Mouse (Mus musculus) limb, embryonic 15.5 days (tissue): ENCODE data around the gene Med19. TPM values are rescaled to one million over a fixed set of nuclear protein-coding genes. Genes with fewer than 3 reads are reported as not detected.
"Not testable (repeated sequence)": the region's sequence is repeated elsewhere in the genome, so short reads cannot be mapped to it uniquely, and the experiment has no call there.

Experiments used
- ATAC-seq: fragments of 200-750 bp; cut with Nextera tagmentation; 2 replicates; pipeline ENCODE4 v1.8.0; 2017; ENCODE audit warnings: low read depth, moderate TSS enrichment; ENCODE audit not compliant: insufficient number of reproducible peaks, low FRiP score, low TSS enrichment
- H3K27ac ChIP-seq: fragments of 300-500 bp; sonication (generic); 2 replicates; pipeline ENCODE4 v1.5.1; 2015; ENCODE audit warnings: moderate library complexity, mild to moderate bottlenecking, inconsistent platforms
- H3K27me3 ChIP-seq: fragments of 300-500 bp; sonication (generic); 2 replicates; pipeline ENCODE4 v1.6.1; 2015; ENCODE audit warnings: inconsistent platforms
- H3K36me3 ChIP-seq: fragments of 300-500 bp; sonication (generic); 2 replicates; pipeline ENCODE4 v1.6.1; 2015; ENCODE audit warnings: inconsistent platforms
- H3K4me1 ChIP-seq: fragments of 300-500 bp; sonication (generic); 2 replicates; pipeline ENCODE4 v1.6.1; 2015; ENCODE audit warnings: inconsistent platforms
- H3K4me2 ChIP-seq: fragments of 300-500 bp; sonication (generic); 2 replicates; pipeline ENCODE4 v1.6.1; 2015; ENCODE audit warnings: mild to moderate bottlenecking, inconsistent platforms
- H3K4me3 ChIP-seq: fragments of 300-500 bp; sonication (generic); 2 replicates; pipeline ENCODE4 v1.5.1; 2015; ENCODE audit warnings: mild to moderate bottlenecking, inconsistent platforms
- H3K9ac ChIP-seq: fragments of 300-500 bp; sonication (generic); 2 replicates; pipeline ENCODE4 v1.6.1; 2015; ENCODE audit warnings: inconsistent platforms
- H3K9me3 ChIP-seq: fragments of 300-500 bp; sonication (generic); 2 replicates; pipeline ENCODE4 v1.6.1; 2016; ENCODE audit warnings: inconsistent platforms
- WGBS: fragments of 180-500 bp; shearing (Covaris S2); methylation state at CpG from one replicate; pipeline ENCODE4 v1.1.7; 2015; 5-methylcytosine and 5-hydroxymethylcytosine counted together
- polyA plus RNA-seq: library from polyadenylated mRNA; unstranded; fragments of >200 nt; fragmentation: Nextera tagmentation; extraction: Ambion mirVana; gene quantifications from 2 replicates; pipeline ENCODE4 v1.2.1, GENCODE M21; 2015

Gene Med19
- polyA plus RNA-seq, 1 experiment from 2014 or later: 27.6 TPM

DNA sequence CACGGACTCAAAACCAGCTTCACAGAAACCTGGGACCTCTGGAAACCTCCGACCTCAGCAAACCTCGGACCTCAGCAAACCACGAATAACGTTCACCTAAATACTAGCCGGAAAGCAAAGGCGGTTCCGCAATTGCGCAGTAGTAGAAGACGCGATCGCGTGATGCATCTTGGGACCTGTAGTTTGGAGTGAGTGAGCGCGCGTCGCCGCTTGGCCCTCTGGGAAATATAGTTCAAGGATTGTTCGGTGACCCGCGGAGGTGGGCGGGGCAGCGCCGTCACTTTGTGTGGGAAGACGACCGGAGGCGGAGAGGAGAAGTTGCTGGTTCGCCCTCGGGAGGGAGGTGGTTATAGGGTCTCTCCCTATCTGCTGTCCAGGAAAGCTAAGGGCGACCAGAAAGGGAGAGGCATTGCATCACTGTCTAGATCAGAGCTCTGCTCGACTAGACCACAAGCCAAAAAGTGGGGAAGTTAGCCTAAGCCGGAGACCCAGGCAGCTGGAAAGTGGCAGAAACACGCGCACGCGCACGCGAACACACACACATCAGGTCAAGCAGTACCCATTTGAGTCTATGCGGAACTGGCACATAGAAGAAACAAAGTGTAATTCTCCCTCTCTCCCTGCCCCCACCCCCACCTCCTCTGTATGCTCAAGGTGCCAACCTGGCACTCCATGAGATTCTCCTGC is 49.1 kb downstream of the Med19 start, which contains the start of gene Clp1:
Gene Clp1, minus strand, starts transcription at position 179 of the 687 bp plus-strand sequence.
- WGBS: 1% methylated on average over 39 of the region's 39 CpGs
- peak; percentile 93 for ATAC-seq
- peak within 1 kb of the TSS; percentile 87 for H3K27ac ChIP-seq

DNA sequence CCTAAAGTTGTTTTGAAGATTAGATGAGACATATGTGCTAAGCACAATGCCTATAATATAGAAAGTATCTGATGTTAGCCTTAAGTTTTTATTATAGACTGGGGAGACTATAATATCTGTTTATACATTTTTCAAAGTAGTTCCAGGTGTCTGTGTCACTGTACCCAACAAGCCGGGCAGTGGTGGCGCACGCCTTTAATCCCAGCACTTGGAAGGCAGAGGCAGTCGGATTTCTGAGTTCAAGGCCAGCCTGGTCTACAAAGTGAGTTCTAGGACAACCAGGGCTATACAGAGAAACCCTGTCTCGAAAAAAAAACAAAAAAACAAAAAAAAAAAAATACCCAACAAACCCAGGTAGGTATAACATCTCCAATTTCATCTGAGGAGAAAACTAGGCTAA is 50.0 kb downstream of the Med19 start:
- not testable (repeated sequence) for H3K27ac ChIP-seq, H3K27me3 ChIP-seq, ATAC-seq, H3K9me3 ChIP-seq, H3K4me3 ChIP-seq, H3K9ac ChIP-seq, H3K4me2 ChIP-seq
- WGBS: 69% methylated on average over 5 of the region's 5 CpGs
- H3K4me1 ChIP-seq: peaks cover 16% of the 10 kb centered on the region
- H3K36me3 ChIP-seq: peaks cover 16% of the 10 kb centered on the region

More for the DNA sequence above, 49.1 kb downstream of the Med19 start, which contains the start of gene Clp1:
- peak within 1 kb of the TSS; percentile 55 for H3K4me3 ChIP-seq
- H3K4me2 ChIP-seq: peak within 1 kb of the TSS; percentile 70
- peaks cover 2% of the 10 kb centered on the region; the same call in 1 of the 2 replicates for H3K27me3 ChIP-seq
- peaks cover 18% of the 10 kb centered on the region for H3K36me3 ChIP-seq
- H3K9ac ChIP-seq: peak within 1 kb of the TSS; percentile 50
- peaks cover 16% of the 10 kb centered on the region for H3K4me1 ChIP-seq
- H3K9me3 ChIP-seq: no peaks in the 10 kb centered on the region

DNA sequence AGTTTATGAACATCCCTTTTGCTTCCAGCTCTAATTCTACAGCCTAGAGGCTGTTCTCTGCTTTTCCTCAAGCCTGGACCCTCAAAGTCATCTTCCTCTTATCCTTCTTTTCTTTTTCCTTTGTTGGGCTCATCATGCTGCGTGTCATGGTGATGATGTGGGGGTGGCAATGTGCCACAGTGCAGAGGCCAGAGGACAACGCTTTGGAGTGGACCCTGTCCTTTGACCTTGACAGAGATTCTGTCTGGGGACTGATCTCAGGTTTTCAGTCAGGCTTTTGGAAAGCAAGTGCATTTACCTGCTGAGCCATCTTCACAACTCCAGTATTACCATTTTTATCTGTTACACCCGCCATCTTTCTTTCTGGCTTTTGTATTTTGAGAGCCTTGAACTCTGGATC is 53.0 kb downstream of the Med19 start:
- no peak overlapping the region for H3K27ac ChIP-seq
- peaks cover 32% of the 10 kb centered on the region for H3K4me1 ChIP-seq
- no peak overlapping the region for H3K9ac ChIP-seq
- no peak overlapping the region for H3K4me3 ChIP-seq
- peaks cover 6% of the 10 kb centered on the region for H3K27me3 ChIP-seq
- no peaks in the 10 kb centered on the region for H3K9me3 ChIP-seq
- H3K36me3 ChIP-seq: no peaks in the 10 kb centered on the region
- ATAC-seq: no peak
- 81% methylated on average over 3 of the region's 3 CpGs for WGBS
- H3K4me2 ChIP-seq: no peak overlapping the region

DNA sequence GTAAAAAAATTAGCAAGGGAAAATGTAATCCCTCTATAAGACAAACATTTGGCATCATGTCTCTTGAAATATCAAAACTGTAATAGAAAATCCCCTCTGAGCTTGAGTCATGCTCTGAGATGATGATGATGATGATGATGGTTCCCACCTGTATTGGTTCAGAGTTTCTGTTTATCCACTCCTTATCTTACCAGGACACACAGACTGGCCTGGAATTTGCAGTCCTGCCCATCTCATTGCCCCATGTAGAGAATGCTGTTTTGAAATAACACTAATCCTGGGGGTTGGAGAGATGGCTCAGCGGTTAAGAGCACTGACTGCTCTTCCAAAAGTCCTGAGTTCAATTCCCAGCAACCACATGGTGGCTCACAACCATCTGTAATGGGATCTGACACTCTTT is 54.2 kb downstream of the Med19 start:
- Histone ChIP-seq H3K27ac (no peak overlapping the region), H3K4me3 (no peak overlapping the region), H3K4me1 (peaks cover 40% of the 10 kb centered on the region), H3K4me2 (no peak overlapping the region), H3K27me3 (peaks cover 12% of the 10 kb centered on the region), H3K9ac (no peak overlapping the region), H3K9me3 (no peaks in the 10 kb centered on the region), H3K36me3 (no peaks in the 10 kb centered on the region)
- WGBS: 75% methylated on average over 1 of the region's 1 CpGs
- ATAC-seq: no peak

DNA sequence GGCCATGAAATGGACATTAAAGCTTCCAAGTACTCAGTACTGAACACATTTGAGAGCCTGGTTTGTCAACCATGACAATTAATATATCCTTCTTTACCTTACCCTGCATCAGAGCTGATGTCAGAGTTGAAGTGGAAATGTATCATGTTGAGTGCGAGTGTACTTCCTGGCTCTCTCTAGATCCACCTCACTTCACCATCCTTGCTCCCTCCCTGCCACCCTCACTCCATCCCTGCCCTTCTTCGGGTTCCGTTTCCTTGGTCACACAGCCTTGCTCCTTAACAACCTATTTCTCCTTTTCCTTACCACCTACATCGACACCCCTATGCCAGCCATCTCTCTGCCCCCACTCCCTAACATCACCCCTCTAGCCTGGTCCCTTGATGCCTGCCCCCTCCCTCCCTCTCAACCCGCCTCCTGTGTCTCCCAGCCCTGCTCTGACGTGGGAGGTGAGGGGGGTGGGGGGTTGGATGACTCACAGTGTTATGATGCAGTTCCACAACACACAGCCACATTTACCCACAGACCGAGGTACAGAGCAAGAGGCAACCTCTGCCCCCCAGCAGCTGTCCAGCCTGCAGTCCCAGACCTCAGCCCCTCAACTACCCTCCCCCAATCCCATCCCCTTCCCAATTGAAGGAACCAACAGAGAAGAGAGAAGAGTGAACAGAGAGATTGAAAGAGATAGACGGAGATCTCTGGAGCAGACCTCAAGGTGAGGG is 55.5 kb downstream of the Med19 start, which contains the start of gene Ypel4:
Gene Ypel4, plus strand, starts transcription at position 480 of the 722 bp plus-strand sequence.
- peak within 1 kb of the TSS; percentile 2; the same call in 1 of the 2 replicates for H3K27ac ChIP-seq
- H3K4me1 ChIP-seq: peaks cover 53% of the 10 kb centered on the region
- peak within 1 kb of the TSS; percentile 66 for H3K4me2 ChIP-seq

DNA sequence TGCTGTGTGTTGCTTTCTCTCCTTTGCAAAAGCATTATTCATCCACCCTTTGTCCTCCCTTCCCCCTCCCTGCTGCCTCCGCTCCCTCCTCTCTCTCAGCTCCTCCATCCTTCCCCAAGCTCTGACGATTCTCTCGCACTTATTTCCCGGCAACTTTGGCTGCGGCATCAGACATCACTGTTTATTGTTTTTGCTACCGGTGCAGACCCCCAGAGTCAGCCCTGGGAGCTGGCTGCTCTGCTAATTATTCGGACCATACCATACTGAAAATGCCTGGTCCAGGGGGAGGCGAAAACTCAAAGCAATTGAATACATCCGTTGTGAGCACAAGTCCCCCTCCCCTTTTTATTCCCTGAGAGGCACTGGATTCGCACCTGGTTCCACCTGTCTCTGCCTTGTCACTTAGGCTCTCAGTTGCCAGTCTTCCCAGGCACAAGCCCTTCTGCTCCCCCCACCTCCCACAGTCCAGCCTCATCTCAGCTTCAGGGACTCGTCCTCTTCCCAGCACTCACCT is 56.2 kb downstream of the Med19 start:
- Histone ChIP-seq H3K4me1 (peaks cover 60% of the 10 kb centered on the region), H3K4me2 (peak overlapping the region; percentile 66), H3K27ac (peak overlapping the region; percentile 2; the same call in 1 of the 2 replicates), H3K9ac (peak overlapping the region; percentile 36), H3K36me3 (no peaks in the 10 kb centered on the region), H3K4me3 (peak overlapping the region; percentile 44), H3K9me3 (no peaks in the 10 kb centered on the region), H3K27me3 (peaks cover 12% of the 10 kb centered on the region)
- 0% methylated on average over 11 of the region's 11 CpGs for WGBS
- ATAC-seq: no peak

More for the DNA sequence above, 55.5 kb downstream of the Med19 start, which contains the start of gene Ypel4:
- Histone ChIP-seq H3K27me3 (peaks cover 12% of the 10 kb centered on the region), H3K9me3 (no peaks in the 10 kb centered on the region), H3K4me3 (peak within 1 kb of the TSS; percentile 44), H3K9ac (peak within 1 kb of the TSS; percentile 36), H3K36me3 (no peaks in the 10 kb centered on the region)
- WGBS: 1% methylated on average over 8 of the region's 8 CpGs
- 0 out of 2 replicates have a peak, but pooled peaks have one; percentile 9 for ATAC-seq

DNA sequence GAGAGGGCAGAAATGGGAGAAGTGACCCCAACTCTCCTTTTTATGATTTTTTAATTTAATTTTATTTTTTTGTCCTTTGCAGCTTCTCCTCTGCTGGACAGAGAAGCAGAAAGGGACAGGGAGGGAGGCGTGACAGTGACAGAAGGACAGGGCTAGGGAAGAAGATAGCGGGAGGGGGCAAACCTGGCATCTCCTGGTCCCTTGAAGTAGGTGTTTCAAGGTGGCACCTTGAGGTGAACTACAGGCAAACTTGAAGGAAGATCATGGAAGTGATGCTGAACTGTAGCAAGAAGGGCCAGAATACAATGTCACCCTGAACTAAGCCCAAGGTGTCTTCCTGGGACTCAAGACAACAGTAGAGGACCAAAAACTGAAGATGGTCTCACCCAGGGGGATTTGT is 56.7 kb downstream of the Med19 start:
- Histone ChIP-seq H3K27me3 (peaks cover 12% of the 10 kb centered on the region), H3K4me2 (peak overlapping the region; percentile 66), H3K36me3 (peaks cover under 1% of the 10 kb centered on the region; the same call in 1 of the 2 replicates), H3K27ac (no peak overlapping the region), H3K9me3 (no peaks in the 10 kb centered on the region), H3K4me3 (peak overlapping the region; percentile 44), H3K9ac (peak overlapping the region; percentile 36), H3K4me1 (peaks cover 65% of the 10 kb centered on the region)
- 2% methylated on average over 2 of the region's 2 CpGs for WGBS
- no peak for ATAC-seq

DNA sequence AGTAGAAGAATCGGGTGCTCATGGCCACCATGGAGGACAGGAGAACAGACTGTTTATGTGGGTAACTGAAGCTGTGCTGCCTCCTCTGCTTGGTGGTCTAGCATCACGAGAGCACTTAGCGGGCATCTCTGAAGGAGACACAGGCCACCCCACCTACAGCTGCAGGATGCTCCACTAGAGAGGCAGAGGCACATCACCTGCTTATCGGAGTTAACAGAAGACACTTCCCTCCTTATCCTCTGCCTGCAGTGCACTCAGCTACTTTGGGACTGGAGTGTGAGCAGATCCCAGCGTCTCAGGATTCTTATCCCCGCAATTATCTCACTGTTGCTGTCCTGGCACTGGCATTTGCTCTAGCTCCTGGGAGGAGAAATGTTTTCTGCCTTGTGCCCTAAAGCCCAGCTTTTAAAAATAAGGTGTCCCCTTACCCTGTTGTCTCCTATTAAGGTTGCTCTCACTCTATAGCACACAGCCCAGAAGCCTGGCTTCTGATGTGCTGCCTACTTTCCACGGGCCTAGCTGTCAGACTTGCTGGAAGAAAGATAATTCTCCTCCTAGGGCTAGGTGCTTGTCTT is 57.2 kb downstream of the Med19 start:
- H3K4me1 ChIP-seq: peaks cover 70% of the 10 kb centered on the region

DNA sequence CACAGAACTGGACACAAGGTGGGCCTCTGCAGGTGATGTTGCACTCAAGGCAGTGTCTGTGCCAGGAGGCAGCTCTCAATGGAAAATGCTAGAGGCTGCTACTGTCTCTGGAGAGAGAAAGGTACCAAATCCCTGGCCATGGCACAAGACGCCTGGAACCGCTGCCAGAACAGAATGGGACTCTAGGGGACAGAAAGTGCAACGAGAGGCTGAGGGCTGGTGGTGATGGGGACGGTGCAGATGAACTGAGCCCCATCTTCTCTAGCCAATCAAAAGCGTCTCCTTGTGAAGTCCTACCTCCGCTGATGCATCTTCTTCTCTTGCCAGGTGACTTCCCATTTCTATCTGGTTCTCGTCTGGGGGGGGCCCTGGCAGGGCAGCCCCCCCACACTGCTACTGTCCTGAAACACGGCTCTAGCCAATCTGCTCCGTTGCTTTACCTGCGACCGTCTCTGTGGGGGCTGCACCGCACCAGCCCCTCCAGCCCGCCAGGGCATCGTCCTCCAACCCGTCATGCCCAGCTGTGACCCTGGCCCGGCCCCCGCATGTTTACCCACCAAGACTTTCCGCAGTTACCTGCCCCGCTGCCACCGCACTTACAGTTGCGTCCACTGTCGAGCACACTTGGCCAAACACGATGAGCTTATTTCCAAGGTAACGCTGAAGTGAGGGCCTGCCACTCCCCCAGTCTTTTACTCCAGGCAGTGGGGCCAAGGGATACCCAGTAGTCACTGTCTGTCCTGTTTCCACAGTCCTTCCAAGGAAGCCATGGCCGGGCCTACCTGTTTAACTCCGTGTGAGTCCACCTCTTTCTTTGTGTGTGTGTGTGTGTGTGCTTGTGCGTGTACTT is 58.3 kb downstream of the Med19 start:
- H3K4me2 ChIP-seq: peak overlapping the region; percentile 30
- peaks cover 7% of the 10 kb centered on the region; the same call in 1 of the 2 replicates for H3K36me3 ChIP-seq
- 5% methylated on average over 27 of the region's 27 CpGs for WGBS
- H3K9ac ChIP-seq: 0 out of 2 replicates have a peak overlapping the region, but pooled peaks have one; percentile 7
- no peak overlapping the region for H3K27ac ChIP-seq
- no peaks in the 10 kb centered on the region for H3K9me3 ChIP-seq
- ATAC-seq: no peak
- H3K4me1 ChIP-seq: peaks cover 81% of the 10 kb centered on the region
- H3K27me3 ChIP-seq: peaks cover 9% of the 10 kb centered on the region; the same call in 1 of the 2 replicates
- no peak overlapping the region for H3K4me3 ChIP-seq

More for the DNA sequence above, 57.2 kb downstream of the Med19 start:
- Histone ChIP-seq H3K27me3 (peaks cover 12% of the 10 kb centered on the region), H3K27ac (no peak overlapping the region), H3K4me3 (peak overlapping the region; percentile 44), H3K36me3 (peaks cover 6% of the 10 kb centered on the region; the same call in 1 of the 2 replicates), H3K9ac (no peak overlapping the region), H3K4me2 (peak overlapping the region; percentile 66), H3K9me3 (no peaks in the 10 kb centered on the region)
- WGBS: 14% methylated on average over 7 of the region's 7 CpGs
- ATAC-seq: no peak

DNA sequence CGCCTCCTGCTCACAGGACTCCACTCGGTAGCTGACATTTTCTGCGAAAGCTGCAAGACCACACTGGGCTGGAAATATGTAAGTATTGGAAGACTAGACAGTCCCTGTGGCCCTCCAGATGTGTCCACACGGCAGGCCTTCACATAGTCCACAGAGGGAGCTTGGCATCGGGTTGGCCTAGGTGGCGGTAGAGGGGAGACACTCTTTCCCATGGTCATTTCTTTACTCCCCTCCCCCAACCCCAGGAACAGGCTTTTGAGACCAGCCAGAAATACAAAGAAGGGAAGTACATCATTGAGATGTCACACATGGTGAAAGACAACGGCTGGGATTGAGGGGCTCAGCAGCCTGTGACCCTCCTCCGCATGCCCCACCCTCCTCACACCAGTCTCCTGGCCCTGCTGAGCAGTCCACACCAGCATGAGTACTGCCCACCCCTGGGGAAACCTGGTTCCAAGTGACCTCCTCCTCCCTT is 59.3 kb downstream of the Med19 start:
- no peak overlapping the region for H3K4me3 ChIP-seq
- H3K27ac ChIP-seq: 0 out of 2 replicates have a peak overlapping the region, but pooled peaks have one; percentile 47
- peak; percentile 16; the same call in 1 of the 2 replicates for ATAC-seq
- no peaks in the 10 kb centered on the region for H3K9me3 ChIP-seq
- H3K27me3 ChIP-seq: peaks cover 9% of the 10 kb centered on the region; the same call in 1 of the 2 replicates
- 5% methylated on average over 8 of the region's 8 CpGs for WGBS
- H3K4me1 ChIP-seq: peaks cover 91% of the 10 kb centered on the region
- 0 out of 2 replicates have a peak overlapping the region, but pooled peaks have one; percentile 17 for H3K4me2 ChIP-seq
- H3K36me3 ChIP-seq: peaks cover 7% of the 10 kb centered on the region; the same call in 1 of the 2 replicates
- no peak overlapping the region for H3K9ac ChIP-seq
